Mouse (Mus musculus): ENCODE measurements around the gene Nedd4. TPM values are rescaled to one million over a fixed set of nuclear protein-coding genes. Genes with fewer than 3 reads are reported as not detected.

Nedd4 gene
- polyA plus RNA-seq, 1 experiment from 2014 or later = 98.2 TPM

DNA sequence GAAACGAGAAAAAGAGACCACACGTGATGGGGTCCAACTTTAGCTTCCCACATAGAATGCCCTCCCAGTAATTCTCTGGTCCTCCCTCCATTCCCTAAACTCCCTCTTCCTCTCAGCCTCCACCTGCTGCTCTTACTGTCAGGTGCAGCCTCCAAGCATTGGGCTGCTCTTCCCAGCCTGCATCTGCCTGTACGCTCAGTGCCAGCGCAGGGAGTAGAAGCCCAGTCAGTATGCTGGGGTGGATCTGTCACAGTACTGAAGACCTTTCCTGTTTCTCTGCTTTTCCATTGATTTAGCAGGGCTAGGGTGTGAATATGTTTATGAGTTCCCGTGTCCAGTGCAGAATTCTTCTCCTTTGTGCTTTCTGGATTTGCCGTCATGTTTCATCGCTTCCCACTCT, 54.1 kb downstream of the Nedd4 start:
- H3K4me2 ChIP-seq (ENCODE audit: low read depth, low read length) = no peak overlapping the region
- H3K4me3 ChIP-seq (ENCODE audit: low read depth, low read length) = no peak overlapping the region
- H3K9ac ChIP-seq (ENCODE audit: low read depth, low read length) = no peak overlapping the region
- 80% methylated on average over 7 of the region's 7 CpGs for WGBS (ENCODE audit: insufficient replicate concordance)
- H3K4me1 ChIP-seq (ENCODE audit: control insufficient read depth, low read depth, low read length) = no peaks in the 10 kb centered on the region
- no peaks in the 10 kb centered on the region for H3K27me3 ChIP-seq (ENCODE audit: control insufficient read depth, insufficient read depth, low read depth, low read length)
- ATAC-seq (ENCODE audit: low read depth) = no peak
- no peak overlapping the region for H3K27ac ChIP-seq (ENCODE audit: low read length)
- peaks cover 62% of the 10 kb centered on the region for H3K36me3 ChIP-seq (ENCODE audit: control insufficient read depth, insufficient read depth)
- no peaks in the 10 kb centered on the region for H3K9me3 ChIP-seq (replicated peaks; ENCODE audit: control insufficient read depth, low read length)

DNA sequence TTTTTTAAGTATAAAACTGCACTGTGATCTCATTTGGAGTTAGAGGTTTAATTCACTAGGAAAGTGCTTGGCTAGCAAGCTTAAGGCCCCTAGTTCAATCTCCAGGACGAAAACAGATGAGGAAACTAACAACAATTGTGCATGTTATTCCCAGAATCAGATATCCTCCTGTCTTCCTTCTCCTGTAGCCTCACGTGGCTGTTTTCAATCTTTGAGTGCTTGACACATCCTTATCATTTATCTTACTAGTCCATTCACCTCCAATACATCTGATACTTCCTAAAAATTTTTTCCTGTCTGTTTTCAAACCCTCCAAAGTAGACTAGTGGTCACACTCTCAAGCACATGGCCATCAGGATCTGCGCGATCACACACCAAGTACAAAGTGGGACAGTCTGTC, 57.0 kb downstream of the Nedd4 start:
- no peak overlapping the region for H3K4me3 ChIP-seq (ENCODE audit: low read depth, low read length)
- ATAC-seq (ENCODE audit: low read depth) = no peak
- no peak overlapping the region for H3K9ac ChIP-seq (ENCODE audit: low read depth, low read length)
- H3K27me3 ChIP-seq (ENCODE audit: control insufficient read depth, insufficient read depth, low read depth, low read length) = no peaks in the 10 kb centered on the region
- H3K4me1 ChIP-seq (ENCODE audit: control insufficient read depth, low read depth, low read length) = no peaks in the 10 kb centered on the region
- peaks cover 74% of the 10 kb centered on the region for H3K36me3 ChIP-seq (ENCODE audit: control insufficient read depth, insufficient read depth)
- H3K27ac ChIP-seq (ENCODE audit: low read length) = no peak overlapping the region
- H3K4me2 ChIP-seq (ENCODE audit: low read depth, low read length) = no peak overlapping the region
- H3K9me3 ChIP-seq (replicated peaks; ENCODE audit: control insufficient read depth, low read length) = no peaks in the 10 kb centered on the region
- 77% methylated on average over 4 of the region's 4 CpGs for WGBS (ENCODE audit: insufficient replicate concordance)

DNA sequence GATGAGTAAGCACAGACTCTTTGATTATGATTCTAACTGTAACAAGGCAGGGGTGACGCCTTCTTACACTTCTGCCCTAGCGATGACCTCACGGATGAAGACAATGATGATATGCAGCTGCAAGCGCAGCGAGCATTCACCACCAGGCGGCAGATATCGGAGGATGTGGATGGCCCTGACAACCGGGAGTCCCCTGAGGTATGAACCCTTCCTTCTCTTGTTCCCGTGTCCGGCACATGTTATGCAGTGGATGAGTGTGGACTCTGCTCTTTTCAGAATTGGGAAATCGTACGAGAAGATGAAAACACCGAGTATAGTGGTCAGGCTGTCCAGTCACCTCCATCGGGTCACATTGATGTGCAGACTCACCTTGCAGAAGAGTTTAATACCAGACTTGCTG, 59.1 kb downstream of the Nedd4 start:
- no peaks in the 10 kb centered on the region for H3K4me1 ChIP-seq (ENCODE audit: control insufficient read depth, low read depth, low read length)
- H3K27me3 ChIP-seq (ENCODE audit: control insufficient read depth, insufficient read depth, low read depth, low read length) = no peaks in the 10 kb centered on the region
- WGBS (ENCODE audit: insufficient replicate concordance) = 84% methylated on average over 14 of the region's 14 CpGs
- ATAC-seq (ENCODE audit: low read depth) = peak; percentile 86
- H3K27ac ChIP-seq (ENCODE audit: low read length) = no peak overlapping the region
- H3K9me3 ChIP-seq (replicated peaks; ENCODE audit: control insufficient read depth, low read length) = no peaks in the 10 kb centered on the region
- H3K9ac ChIP-seq (ENCODE audit: low read depth, low read length) = no peak overlapping the region
- H3K4me3 ChIP-seq (ENCODE audit: low read depth, low read length) = no peak overlapping the region
- no peak overlapping the region for H3K4me2 ChIP-seq (ENCODE audit: low read depth, low read length)
- H3K36me3 ChIP-seq (ENCODE audit: control insufficient read depth, insufficient read depth) = peaks cover 81% of the 10 kb centered on the region

DNA sequence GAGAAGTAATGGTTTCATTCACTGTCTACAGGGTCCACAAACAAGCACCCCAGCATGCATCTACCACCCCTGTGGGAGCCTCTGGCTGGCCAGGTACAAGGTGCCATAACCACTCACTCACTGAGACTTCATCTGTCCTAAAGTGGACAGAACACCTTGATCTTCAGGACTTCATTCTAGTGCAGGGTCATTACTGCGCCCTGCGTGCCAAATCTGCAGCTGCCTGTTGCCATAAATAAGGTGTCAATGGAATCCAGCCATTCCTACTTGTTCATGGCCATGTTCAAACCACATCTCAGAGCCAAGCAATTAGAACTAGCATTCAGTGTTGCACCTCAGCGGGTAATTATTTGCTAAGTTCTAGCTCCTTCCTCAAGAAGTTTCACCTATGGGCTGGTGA, 60.5 kb downstream of the Nedd4 start:
- Histone ChIP-seq H3K27ac (ENCODE audit: low read length) (no peak overlapping the region), H3K9ac (ENCODE audit: low read depth, low read length) (no peak overlapping the region), H3K9me3 (replicated peaks; ENCODE audit: control insufficient read depth, low read length) (no peaks in the 10 kb centered on the region), H3K4me1 (ENCODE audit: control insufficient read depth, low read depth, low read length) (no peaks in the 10 kb centered on the region), H3K36me3 (ENCODE audit: control insufficient read depth, insufficient read depth) (peaks cover 85% of the 10 kb centered on the region), H3K27me3 (ENCODE audit: control insufficient read depth, insufficient read depth, low read depth, low read length) (no peaks in the 10 kb centered on the region), H3K4me2 (ENCODE audit: low read depth, low read length) (no peak overlapping the region), H3K4me3 (ENCODE audit: low read depth, low read length) (no peak overlapping the region)
- WGBS (ENCODE audit: insufficient replicate concordance) = 91% methylated on average over 3 of the region's 3 CpGs
- no peak for ATAC-seq (ENCODE audit: low read depth)

DNA sequence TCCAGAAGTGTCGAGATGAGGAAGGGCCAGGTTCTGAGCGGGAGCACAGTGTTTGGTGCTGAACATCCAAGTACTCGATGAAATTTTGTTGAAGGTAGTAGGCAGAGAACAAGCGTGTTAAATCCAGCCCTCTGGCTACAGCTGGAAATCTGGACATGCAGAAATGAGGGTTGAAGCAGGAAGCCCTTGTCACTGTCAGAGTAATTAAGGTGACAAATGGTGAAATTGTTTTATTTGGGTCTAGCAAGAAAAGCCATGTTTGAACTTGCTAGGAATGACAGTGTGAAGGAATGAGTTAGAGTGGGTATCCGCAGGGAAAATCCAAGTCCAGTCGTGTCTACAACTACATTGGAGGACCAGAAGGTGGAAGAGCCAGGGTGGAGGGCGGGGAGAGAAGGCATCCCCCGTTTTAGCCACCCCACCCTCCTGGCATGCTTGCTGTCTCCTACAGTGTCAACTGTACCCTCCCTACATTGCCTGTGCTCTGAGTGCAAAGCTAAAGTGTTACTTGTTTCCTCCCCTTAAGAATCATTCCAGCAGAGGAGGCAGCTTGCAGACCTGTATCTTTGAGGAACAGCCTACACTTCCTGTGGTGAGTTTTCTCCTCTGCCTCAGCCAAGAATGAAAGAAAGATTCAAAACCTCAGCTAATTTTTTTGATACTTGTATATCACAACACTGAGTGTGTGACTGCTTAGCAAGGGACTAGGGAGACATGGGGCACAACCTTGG, 62.5 kb downstream of the Nedd4 start:
- Histone ChIP-seq H3K9ac (ENCODE audit: low read depth, low read length) (no peak overlapping the region), H3K9me3 (replicated peaks; ENCODE audit: control insufficient read depth, low read length) (no peaks in the 10 kb centered on the region), H3K4me2 (ENCODE audit: low read depth, low read length) (no peak overlapping the region), H3K27me3 (ENCODE audit: control insufficient read depth, insufficient read depth, low read depth, low read length) (no peaks in the 10 kb centered on the region), H3K4me1 (ENCODE audit: control insufficient read depth, low read depth, low read length) (no peaks in the 10 kb centered on the region), H3K27ac (ENCODE audit: low read length) (no peak overlapping the region), H3K4me3 (ENCODE audit: low read depth, low read length) (no peak overlapping the region), H3K36me3 (ENCODE audit: control insufficient read depth, insufficient read depth) (peaks cover 77% of the 10 kb centered on the region)
- no peak for ATAC-seq (ENCODE audit: low read depth)
- WGBS (ENCODE audit: insufficient replicate concordance) = 73% methylated on average over 8 of the region's 8 CpGs

DNA sequence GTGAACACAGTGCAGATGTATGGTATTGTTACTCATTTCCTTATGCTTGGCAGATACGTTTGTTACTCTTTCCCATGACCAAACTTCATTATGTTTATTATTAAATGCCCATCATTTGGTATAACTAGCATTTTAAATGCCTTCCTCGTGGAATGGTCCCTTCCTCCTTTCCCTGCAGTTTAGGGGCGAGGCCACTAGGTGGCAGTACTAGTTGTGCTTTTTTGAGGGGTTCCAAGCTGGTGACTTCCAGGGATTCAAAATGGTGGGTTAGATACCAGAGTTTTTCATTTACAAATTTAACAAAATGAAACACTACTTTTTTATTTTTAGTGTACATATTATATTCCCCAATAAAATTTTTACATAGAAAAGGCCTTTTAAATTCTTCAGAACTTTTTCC, 71.8 kb downstream of the Nedd4 start:
- Histone ChIP-seq H3K4me1 (ENCODE audit: control insufficient read depth, low read depth, low read length) (no peaks in the 10 kb centered on the region), H3K27me3 (ENCODE audit: control insufficient read depth, insufficient read depth, low read depth, low read length) (no peaks in the 10 kb centered on the region), H3K36me3 (ENCODE audit: control insufficient read depth, insufficient read depth) (peaks cover 78% of the 10 kb centered on the region), H3K27ac (ENCODE audit: low read length) (no peak overlapping the region), H3K9ac (ENCODE audit: low read depth, low read length) (no peak overlapping the region), H3K4me3 (ENCODE audit: low read depth, low read length) (no peak overlapping the region), H3K9me3 (replicated peaks; ENCODE audit: control insufficient read depth, low read length) (no peaks in the 10 kb centered on the region), H3K4me2 (ENCODE audit: low read depth, low read length) (no peak overlapping the region)
- ATAC-seq (ENCODE audit: low read depth) = no peak
- WGBS (ENCODE audit: insufficient replicate concordance) = 29% methylated on average over 3 of the region's 3 CpGs

DNA sequence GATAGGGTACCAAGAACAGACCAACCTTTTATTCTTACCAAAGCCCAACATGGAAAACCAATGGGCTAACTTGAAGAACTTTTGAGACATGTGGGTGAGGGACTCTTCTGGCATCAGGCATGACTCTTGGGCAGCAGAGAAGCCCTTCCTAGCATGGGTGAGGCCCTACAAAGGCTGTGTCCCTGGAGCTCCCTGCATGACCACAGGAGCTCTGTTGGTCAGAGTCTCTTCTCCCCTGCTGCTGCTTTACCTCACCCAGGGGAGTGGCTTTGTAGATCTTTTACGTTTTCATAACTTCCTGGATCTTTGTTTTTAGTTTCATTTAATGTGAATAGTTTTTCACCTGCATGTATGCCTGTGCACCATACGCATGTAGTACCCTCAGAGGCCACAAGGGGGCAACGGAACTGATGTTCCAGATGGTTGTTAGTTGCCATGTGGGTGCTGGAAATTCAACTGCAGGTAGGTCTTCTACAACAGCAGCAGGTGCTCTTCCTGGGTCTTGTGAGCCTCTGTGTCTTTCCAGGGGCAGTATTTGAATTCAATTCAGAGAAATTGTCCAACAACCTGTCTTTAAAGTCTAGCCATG, 73.8 kb downstream of the Nedd4 start:
- no peak overlapping the region for H3K4me3 ChIP-seq (ENCODE audit: low read depth, low read length)
- no peaks in the 10 kb centered on the region for H3K9me3 ChIP-seq (replicated peaks; ENCODE audit: control insufficient read depth, low read length)
- no peak overlapping the region for H3K4me2 ChIP-seq (ENCODE audit: low read depth, low read length)
- ATAC-seq (ENCODE audit: low read depth) = no peak
- H3K27ac ChIP-seq (ENCODE audit: low read length) = no peak overlapping the region
- peaks cover 85% of the 10 kb centered on the region for H3K36me3 ChIP-seq (ENCODE audit: control insufficient read depth, insufficient read depth)
- H3K27me3 ChIP-seq (ENCODE audit: control insufficient read depth, insufficient read depth, low read depth, low read length) = no peaks in the 10 kb centered on the region
- H3K9ac ChIP-seq (ENCODE audit: low read depth, low read length) = no peak overlapping the region
- no peaks in the 10 kb centered on the region for H3K4me1 ChIP-seq (ENCODE audit: control insufficient read depth, low read depth, low read length)
- 37% methylated on average over 3 of the region's 3 CpGs for WGBS (ENCODE audit: insufficient replicate concordance)

DNA sequence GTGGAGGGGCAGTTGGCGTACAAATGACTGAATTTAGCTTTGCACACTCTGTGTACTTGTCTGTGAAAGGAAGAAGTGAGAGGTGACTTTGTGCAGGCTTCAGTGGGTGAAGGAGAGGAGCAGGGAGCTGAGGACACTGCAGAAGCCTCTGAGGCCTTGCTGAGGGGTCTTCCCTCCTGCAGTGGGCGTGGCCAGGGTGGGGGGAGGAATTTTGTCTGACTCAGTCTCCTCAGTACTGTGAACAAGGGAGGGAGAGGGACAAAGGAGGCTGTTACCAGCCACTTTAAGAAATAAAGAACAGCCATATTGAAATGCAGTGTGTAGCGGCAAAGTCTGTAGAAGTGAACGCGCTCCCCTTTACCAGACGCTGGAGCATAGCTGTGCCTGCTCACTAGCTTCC, 79.1 kb downstream of the Nedd4 start:
- peaks cover 86% of the 10 kb centered on the region for H3K36me3 ChIP-seq (ENCODE audit: control insufficient read depth, insufficient read depth)
- no peak overlapping the region for H3K4me2 ChIP-seq (ENCODE audit: low read depth, low read length)
- no peaks in the 10 kb centered on the region for H3K27me3 ChIP-seq (ENCODE audit: control insufficient read depth, insufficient read depth, low read depth, low read length)
- no peak overlapping the region for H3K4me3 ChIP-seq (ENCODE audit: low read depth, low read length)
- no peaks in the 10 kb centered on the region for H3K4me1 ChIP-seq (ENCODE audit: control insufficient read depth, low read depth, low read length)
- no peak overlapping the region for H3K27ac ChIP-seq (ENCODE audit: low read length)
- no peak for ATAC-seq (ENCODE audit: low read depth)
- WGBS (ENCODE audit: insufficient replicate concordance) = 90% methylated on average over 6 of the region's 6 CpGs
- no peaks in the 10 kb centered on the region for H3K9me3 ChIP-seq (replicated peaks; ENCODE audit: control insufficient read depth, low read length)
- no peak overlapping the region for H3K9ac ChIP-seq (ENCODE audit: low read depth, low read length)

DNA sequence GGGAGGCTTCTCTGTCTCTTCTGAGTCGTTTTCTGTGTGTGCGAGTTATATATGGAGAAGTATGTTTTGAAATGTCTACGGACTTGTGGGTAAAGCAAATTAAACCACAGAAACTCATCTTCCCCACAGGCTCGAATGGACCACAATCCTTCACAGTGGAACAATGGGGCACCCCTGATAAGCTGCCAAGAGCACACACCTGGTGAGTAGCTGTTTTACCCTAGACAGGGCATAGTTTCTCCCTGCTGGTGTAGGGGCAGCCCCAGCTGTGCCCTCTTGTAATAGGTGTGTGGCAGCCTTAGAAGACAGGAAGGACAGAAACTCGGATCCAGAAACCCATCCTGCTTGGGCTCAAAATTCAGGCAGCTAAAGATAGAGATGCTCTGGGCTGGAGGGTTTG, 84.1 kb downstream of the Nedd4 start:
- Histone ChIP-seq H3K4me3 (ENCODE audit: low read depth, low read length) (no peak overlapping the region), H3K27me3 (ENCODE audit: control insufficient read depth, insufficient read depth, low read depth, low read length) (no peaks in the 10 kb centered on the region), H3K9ac (ENCODE audit: low read depth, low read length) (no peak overlapping the region), H3K27ac (ENCODE audit: low read length) (no peak overlapping the region), H3K36me3 (ENCODE audit: control insufficient read depth, insufficient read depth) (peaks cover 58% of the 10 kb centered on the region), H3K9me3 (replicated peaks; ENCODE audit: control insufficient read depth, low read length) (no peaks in the 10 kb centered on the region), H3K4me1 (ENCODE audit: control insufficient read depth, low read depth, low read length) (no peaks in the 10 kb centered on the region), H3K4me2 (ENCODE audit: low read depth, low read length) (no peak overlapping the region)
- no peak for ATAC-seq (ENCODE audit: low read depth)
- WGBS (ENCODE audit: insufficient replicate concordance) = 54% methylated on average over 5 of the region's 5 CpGs

Measured in liver, embryonic 16.5 days (tissue).